Mouse (Mus musculus): ENCODE results near the gene Ppp2r5c. TPM values are rescaled to one million over a fixed set of nuclear protein-coding genes. Genes with fewer than 3 reads are reported as not detected.

Gene Ppp2r5c
- polyA plus RNA-seq, 1 experiment from 2014 or later, result 66.0 TPM

- H3K27me3 ChIP-seq, result no peaks in the 10 kb centered on the region
- no peak overlapping the region for H3K4me2 ChIP-seq
- peaks cover 99% of the 10 kb centered on the region for H3K36me3 ChIP-seq (replicated peaks)
- no peak overlapping the region for H3K4me3 ChIP-seq (replicated peaks)
- H3K4me1 ChIP-seq (replicated peaks), result no peaks in the 10 kb centered on the region
- ATAC-seq (ENCODE audit: insufficient read depth), result no peak
- no peaks in the 10 kb centered on the region for H3K9me3 ChIP-seq (replicated peaks)
- no peak overlapping the region for H3K9ac ChIP-seq
- 87% methylated on average over 11 of the region's 11 CpGs for WGBS (ENCODE audit: insufficient replicate concordance)
- H3K27ac ChIP-seq (replicated peaks), result no peak overlapping the region
Observed at GRCm38 (mm10) chr12:110630056-110630455, 183.1 kb downstream of the Ppp2r5c start.

Other genes starting within 250 kb of the Ppp2r5c start
- gene Dio3, start 168.1 kb upstream of the Ppp2r5c start, polyA plus RNA-seq (2015; fragmentation: Nextera tagmentation; extraction: Ambion mirVana), result 0.07 and 0.15 TPM in 2 replicates
- gene Dync1h1, start 154.3 kb downstream of the Ppp2r5c start, polyA plus RNA-seq (2015; fragmentation: Nextera tagmentation; extraction: Ambion mirVana), result 11.2 and 14.6 TPM in 2 replicates
- not detected in 2 replicates for gene 1700001K19Rik, start 235.5 kb downstream of the Ppp2r5c start, polyA plus RNA-seq (2015; fragmentation: Nextera tagmentation; extraction: Ambion mirVana)